Mouse (Mus musculus): Measurements from ENCODE around the gene Plac8.

Plac8 gene

DNA sequence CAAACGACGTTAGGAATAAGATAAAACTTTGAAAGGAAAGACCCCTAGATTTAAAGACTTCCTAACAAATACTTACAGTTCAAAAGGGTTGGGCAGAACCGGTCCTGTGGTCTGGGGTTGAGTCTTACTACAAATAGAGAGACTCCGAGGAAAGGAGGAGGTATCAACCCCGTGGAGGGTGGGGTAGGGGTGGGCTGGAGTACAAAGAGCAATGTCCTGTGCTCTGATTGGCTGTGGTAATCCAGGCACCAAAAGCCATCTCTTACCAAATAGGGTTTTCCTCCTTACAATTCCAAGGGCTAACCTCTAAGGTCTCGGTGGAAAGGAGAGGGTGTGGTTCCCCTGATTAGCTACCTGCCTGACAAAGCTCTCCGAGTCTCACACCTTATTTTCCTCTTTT is at the start of gene Plac8:
Gene Plac8, minus strand, starts transcription at position 177 of the 400 bp plus-strand sequence.
- DNase-seq (ENCODE audit: low read depth, low spot score) = no peak

DNA sequence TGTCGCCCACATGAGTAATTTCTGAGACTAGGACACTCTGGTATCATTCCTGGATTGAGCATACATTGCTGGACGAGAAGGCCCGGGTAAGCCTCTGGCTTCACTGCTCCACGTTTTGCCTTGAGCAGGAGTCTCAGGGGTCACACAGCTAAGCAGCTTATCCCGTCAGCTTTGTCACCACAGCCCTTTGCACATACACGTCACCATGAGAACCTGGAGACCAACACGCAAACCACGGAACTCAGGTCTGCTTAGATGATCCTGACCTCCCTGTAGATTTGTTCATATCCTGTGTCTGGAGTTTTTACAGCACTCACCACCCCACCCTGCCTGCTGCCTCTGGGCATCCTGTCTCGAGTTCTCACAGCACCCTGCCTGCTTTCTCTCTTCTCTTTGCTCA is 48.9 kb upstream of the Plac8 start:
- DNase-seq (ENCODE audit: low read depth, low spot score) = peak; percentile 58

DNA sequence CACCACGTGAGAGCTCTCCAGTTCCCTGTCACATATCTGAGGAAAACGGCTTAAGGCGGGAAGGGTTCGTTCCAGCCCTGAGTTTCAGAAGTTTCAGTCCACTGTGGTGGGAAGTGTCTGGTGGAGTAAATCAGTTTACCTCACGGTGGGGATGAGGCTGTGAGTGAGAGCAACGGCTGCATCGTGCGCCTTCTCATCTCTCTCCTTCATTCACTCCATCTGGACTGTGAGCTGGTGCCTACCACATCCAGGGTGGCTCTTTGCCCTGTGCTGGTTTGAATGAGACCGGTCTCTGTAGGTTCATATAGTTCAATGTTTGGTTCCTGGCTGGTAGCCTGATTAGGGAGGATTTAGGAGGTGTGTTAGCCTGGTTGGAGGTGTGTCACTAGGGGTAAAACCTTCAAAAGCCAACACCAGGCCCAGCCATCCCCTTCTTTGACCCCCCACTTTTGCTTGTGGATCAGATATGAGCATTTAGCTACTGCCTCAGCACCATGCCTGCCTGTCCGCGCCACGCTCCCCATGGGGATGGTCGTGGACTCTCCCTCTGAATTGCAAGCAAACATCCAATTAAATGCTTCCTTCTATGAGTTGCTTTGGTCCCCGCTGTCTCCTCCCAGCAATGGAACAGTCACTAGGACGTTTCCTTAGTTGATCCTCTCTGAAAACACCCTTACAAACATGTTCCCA is 47.7 kb upstream of the Plac8 start:
- DNase-seq (ENCODE audit: low read depth, low spot score) = no peak

DNA sequence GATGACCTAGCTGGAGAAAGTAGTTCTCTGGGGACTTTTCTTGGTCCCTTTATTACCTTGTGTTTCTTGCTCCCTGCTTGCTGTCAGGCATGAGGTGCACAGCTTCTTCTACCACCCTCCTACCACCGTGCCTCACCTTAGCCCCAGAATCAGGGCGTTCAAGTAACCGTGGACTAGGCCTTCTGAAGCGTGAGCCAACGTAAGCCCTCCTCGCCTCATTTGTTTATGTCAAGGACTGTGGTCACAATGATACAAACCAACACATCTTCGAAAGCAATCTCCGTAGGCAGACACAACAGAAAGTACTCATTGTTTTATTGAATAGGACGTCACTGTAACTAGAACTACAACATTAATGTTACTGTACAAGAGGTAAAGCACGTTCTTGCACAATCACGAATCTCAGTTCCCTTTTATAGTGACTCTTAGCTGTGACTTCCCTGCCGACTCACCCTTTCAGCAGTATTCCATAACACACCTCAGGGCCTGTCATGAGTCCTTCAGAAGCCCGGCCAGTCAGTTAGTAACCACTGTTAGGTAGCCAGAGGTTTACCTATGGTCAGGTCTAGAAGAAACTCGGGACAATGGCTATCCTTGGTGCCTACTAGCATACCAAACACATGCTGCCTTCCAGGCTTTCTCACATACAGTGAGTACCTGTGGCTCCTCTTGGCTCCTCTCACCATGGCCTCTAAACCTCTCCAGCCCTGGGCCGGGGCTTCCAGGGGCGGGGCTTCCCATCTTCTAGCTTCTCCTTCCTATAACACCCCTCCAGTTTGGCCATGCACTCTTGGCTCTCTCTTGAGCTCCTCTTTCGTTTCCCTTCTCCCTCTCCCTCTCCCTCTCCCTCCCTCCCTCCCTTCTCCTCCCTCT is 42.1 kb upstream of the Plac8 start:
- no peak for DNase-seq (ENCODE audit: low read depth, low spot score)

DNA sequence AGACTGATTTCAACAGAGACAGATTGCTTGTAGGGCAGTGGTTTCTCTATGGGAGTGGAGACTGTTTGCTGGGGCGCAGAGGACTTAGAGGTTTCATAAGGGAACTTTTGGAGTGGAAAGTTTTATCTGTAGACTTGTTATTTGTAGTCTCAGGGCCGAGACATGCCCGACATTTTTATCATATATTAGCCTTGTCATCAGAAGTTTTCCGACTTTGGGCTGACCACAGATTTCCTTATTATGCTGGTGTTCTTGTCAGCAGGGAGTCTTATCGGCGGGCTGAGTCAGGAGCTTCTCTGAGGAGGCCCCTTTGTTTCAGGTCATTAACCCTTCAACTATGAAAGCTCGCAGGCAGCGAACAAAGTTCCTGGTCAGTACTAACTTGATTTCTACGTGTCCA is 35.8 kb upstream of the Plac8 start:
- no peak for DNase-seq (ENCODE audit: low read depth, low spot score)

DNA sequence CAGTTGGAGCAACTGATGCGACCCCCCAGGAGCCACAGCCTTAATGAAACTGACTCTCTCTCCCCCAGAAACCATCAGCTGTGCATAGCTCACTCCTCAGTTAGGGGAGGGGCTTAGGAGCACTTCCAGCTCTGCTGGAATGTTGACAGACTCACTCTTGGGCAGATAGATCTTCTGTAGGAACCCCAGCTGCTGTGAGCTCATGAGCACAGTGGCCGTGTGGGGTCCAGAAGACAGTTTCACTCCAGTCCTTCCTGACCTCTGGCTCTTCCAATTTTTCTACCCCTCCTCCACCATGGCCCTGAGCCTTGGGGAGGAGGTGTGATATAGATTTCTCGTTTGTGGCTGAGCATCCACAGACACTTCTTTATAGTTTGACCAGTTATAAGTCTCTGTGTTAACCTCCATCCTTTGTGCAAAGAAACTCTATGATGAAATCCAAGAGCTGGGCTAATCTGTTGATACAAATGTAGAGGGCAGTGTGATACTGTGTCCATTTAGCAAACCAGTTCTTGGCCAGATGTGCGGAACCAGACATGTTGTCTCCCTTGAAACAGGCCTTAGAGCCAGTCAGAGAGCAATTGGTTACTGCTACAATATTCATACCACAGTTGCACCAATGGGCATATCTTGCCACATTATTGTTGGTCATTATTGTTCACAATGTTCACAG is 35.2 kb upstream of the Plac8 start:
- DNase-seq (ENCODE audit: low read depth, low spot score) = no peak

DNA sequence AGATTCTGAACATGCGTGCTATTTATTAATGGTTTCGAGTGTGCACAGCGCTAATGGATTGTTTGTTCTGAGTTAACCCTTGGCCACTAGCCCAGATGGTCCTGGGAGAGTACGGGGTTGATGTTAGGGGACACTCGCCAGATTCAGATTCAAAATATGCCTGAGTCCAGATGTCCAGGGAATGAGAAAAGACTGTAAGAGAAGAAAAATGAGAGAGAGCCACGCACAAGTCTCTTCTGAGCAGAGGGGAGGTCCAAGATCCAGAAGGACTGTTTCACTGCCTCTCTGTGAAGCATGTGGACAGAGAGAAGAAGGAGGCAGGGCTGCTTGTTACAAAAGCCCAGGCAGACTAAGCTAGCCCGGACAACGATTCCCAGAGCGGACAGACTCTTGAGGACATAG is 33.8 kb upstream of the Plac8 start:
- no peak for DNase-seq (ENCODE audit: low read depth, low spot score)

DNA sequence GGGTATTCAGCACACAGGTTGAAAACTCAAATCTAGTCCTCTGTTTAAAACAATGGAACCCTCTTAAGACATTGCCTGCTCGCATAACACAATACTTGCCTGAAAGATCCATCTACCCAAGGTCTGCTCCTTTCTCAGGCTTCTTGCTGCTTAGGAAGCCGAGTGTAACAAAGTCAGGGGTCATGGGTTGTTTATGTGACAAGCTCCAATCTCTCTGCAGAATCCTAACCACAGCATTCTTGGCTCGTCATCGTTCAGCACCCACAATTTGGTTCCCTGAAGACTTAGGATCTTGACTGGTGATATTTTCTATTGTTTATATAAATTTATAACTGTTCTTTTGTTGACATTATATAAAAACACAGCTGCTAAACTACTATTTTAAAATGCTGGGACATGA is 32.0 kb upstream of the Plac8 start:
- no peak for DNase-seq (ENCODE audit: low read depth, low spot score)

DNA sequence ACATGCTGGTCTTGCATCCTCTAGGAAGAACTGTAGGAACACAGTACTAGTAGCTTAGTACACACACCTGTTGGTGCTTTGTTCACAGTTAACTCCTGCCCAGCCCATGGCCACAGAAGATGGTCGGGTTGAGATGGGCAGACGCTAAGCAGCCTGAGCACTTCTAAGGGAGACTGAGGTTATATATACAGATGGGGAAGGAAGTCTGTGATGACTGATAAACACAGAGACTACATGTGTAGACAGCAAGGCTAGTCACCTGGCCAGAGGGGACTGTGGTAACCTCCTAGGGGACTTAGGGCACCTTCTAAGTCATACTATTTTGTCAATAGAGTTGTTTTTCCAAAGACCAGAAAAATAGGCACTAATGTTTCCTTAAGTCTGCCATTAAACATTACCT is 29.8 kb upstream of the Plac8 start:
- DNase-seq (ENCODE audit: low read depth, low spot score) = no peak

DNA sequence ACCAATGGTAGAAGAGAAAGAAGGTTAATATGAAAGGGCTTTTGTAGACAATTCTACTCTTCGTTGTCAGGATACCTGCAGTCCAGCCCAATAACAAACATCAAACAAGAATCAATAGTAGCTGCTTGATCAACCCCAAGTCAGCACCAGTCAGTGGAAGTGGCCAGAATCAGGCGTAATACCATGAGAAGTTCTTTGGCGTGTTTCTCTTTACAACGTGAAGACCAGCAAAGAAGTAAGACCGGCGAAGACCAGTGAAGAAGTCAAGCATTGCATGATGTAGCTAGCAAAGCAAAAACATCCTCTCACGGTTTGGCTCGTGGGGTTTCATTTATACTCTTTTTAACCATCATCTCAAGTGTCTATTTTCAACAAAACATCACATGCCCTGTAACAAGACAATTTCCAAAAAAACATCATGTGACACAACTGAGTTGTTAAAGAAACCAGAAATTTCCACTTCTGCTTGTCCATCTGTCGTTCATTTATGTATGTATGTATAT is 27.0 kb upstream of the Plac8 start:
- no peak for DNase-seq (ENCODE audit: low read depth, low spot score)

DNA sequence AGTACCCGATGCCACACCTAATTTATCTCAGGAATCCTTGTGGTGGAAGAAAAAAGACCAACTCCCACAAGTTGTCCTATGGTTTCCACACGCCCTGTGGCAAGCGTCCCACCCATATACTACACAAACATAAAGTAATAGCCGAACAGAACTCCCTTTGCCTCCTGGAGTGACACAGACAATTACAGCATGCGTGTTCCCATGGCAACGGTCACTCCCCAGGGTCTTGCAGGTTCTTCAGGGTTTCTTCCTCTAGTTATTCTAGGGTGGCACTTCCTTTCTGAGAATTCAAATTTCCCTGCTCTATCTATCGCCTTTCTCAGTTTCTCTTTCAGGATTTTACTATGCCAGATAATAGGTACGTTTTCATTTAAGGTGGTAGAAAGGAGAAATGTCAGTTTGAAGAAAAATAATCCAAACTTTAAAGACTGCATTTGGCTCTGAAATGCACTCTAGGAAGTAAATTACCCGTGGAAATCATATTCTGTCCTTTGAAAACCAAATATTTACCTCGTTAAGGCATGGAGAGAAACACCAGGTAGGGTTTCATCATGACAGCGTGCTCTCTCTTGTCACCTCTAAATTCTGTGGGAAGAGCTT is 25.9 kb upstream of the Plac8 start:
- DNase-seq (ENCODE audit: low read depth, low spot score) = peak; percentile 32

DNA sequence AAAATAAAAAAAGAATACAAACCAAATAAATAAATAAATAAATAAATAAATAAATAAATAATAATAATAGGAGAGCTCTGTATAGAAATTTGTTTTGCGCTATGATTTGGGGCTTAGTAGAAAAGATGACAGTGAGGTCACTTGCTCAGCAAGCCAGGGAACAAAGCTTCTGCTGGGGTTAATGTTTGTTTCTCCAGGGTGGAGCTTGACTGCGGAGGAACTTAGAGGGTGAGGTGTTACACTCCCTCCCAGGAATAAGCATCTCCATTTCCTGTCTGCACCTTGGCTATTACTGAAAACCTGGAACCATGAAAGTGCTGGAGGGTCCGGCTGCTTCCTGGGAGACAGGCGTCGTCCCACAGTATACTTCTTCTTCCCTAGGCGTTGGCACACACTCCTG is 24.0 kb upstream of the Plac8 start:
- no peak for DNase-seq (ENCODE audit: low read depth, low spot score)

DNA sequence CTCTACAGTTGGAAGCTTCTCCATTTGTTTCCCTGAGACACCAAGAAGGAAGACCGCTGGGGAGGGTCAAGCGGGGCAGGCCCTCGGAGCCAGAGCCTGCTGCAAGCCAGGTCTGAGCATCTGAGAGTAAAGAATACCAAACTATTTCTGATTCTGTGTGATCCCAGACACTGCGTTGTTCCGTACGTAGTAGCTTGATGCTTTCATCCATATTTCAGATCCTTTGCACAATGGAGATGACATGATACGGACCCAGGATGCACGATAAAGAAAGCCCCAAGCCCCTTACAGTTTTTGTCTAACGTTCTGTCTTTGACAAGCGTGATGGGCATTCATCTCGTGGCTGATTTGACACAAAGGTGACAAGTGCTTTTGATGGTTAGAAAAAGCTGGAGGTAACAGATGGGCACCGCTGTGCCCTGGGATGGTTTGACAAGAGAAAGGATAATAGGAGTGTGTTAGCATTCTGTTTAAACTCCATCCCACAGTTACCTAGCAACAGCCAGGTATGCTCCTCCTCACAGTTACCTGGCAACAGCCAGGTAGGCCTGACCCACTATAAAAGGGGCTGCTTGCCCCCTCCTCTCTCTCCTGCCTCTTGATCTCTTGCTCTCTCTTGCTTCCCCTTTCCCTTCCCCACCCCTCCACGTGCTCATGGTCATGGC is 22.9 kb upstream of the Plac8 start:
- DNase-seq (ENCODE audit: low read depth, low spot score) = no peak

DNA sequence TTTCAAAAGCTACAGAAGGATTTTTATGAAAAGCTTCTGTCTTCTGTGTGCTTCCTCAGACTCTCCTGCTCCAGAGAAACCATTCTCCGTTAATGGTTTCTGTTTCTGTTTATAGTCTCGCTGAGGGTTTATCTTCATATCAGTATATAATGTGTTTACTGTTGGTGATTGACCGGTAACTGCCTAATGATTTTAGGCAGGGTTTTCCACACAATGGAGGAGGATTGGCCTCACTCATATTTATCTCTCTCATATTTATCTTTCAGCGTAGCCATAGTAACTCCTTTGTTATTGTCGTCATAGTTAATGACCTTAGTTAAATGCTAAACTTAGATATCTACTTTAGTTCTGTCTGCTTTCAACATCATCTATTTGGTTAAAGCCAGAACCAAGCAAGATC is 18.5 kb upstream of the Plac8 start:
- peak; percentile 39 for DNase-seq (ENCODE audit: low read depth, low spot score)

DNA sequence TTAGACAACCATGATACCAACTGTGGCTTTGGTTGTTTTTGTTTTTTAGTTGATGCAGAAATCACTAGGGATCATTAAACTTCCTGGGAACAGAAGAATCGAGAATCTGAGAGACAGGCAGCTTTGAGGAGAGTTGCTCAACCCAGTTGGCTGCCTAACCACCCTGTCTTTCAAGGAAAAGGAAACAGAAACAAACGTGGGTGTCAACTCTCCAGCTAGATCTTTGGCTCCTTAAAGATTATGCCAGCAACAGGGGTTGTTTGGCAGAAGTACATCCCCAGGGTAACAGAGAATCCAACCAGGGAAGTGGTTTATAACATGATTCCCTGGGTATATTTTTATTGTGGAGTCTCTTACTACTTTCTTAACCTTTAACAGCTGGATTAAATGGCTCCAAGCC is 15.6 kb upstream of the Plac8 start:
- DNase-seq (ENCODE audit: low read depth, low spot score) = peak; percentile 47

DNA sequence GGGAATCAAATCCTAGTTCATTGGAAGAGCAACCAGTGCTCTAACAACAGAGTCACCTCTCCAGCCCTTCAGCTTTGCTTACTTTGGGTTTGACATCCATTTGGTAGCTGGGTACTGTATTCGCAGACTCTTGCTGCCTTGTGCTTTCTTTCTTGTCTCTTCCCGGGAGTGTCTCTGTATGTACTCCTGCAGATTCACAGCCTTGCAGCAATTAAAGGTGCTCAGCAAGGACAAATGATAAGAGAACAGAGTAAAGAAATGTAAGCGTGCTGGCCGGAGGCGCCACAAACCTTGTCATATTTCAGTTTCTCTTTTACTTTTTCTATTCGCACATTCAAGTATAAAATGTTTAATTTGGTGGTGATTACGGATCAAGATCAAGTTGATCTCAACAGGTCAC is 15.1 kb upstream of the Plac8 start:
- DNase-seq (ENCODE audit: low read depth, low spot score) = peak; percentile 32

DNA sequence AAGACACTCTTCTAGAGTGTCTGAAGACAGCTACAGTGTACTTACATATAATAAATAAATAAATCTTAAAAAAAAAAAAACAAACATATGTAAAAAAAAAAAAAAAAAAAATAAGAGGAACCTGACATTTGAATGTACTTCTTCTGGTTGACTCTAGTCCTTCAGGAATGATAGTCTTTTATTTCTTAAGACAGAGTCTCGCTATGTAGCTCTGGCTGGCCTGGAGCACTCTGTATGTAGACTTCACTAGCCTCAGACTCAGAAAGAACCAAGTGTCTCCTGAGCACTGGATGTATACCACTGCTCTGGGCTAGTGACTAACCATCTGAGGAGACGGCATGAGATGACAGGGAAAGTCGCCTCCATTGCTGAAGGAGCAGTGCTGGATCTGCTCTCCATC is 13.6 kb upstream of the Plac8 start:
- peak; percentile 21 for DNase-seq (ENCODE audit: low read depth, low spot score)

DNA sequence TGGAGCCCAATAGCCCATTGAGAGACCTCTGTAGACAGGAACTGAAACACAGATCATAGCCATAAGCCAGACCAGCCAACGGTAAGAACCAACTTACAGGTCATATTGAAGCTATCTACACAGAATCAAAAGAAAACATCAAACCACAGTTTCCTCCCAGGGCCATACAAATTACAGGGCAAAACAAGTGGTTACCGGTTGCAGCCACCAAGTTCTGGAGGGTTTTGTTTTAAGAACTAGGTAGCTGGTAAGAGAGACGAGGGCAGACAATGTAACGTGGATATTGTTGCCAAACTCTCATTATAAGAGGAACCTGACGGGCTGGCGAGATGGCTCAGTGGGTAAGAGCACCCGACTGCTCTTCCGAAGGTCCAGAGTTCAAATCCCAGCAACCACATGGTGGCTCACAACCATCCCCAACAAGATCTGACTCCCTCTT is 13.2 kb upstream of the Plac8 start:
- peak; percentile 89 for DNase-seq (ENCODE audit: low read depth, low spot score)

DNA sequence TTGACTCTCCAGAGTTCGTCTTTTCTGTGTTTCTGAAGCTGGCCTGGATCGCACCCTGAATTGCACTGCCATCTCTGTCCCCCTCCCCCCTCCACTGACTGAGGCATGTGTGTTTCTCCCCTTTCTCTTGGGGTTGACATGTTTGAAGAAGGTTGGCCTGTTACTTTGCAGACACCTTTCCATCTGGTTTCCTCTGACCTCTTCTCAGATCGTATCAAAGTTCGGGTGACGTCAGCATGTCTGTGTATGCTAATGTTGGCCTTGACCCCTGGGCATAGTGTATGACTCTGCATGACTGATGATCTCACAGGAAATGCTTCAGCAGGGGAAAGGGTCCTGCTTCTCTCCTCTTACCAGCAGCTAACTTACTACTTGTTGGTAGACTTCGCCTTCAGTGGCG is 11.0 kb upstream of the Plac8 start:
- peak; percentile 65 for DNase-seq (ENCODE audit: low read depth, low spot score)

DNA sequence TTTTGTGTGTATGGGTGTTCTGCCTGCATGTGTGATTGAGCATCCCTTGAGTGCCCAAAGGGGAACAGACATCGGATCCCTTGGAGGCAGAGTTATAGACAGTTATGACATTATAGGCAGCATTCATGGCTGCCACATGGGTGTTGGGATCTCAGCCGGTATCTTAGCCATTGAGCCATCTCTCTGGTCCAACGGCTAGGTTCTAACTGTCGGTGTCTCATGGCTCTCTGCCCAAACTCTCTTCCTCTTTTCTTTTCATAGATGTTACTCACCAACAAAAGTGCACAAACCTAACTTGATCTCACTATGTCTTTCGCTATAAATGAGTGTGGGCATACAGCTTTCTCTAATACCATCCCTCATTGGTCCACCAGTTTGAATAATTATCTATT is 10.4 kb upstream of the Plac8 start:
- no peak for DNase-seq (ENCODE audit: low read depth, low spot score)

All from CD4-positive helper T cell, adult 2 months (primary cell).